Mouse (Mus musculus) C2C12 (cell line): Measurements from ENCODE around the gene Spata2l.

Source experiments
- CTCF ChIP-seq: IDR thresholded peaks from one replicate; pipeline ENCODE4 v1.5.1; 2011; ENCODE audit not compliant: control insufficient read depth, insufficient read depth, insufficient read length
- USF1 ChIP-seq: IDR thresholded peaks from one replicate; pipeline ENCODE4 v1.6.1; 2011; ENCODE audit warnings: low read depth, mild to moderate bottlenecking, control low read depth, moderate library complexity

GRCm38 (mm10) chr8:123211876-123212275, 24.2 kb downstream of the Spata2l start:
- TF ChIP-seq CTCF, result no peak
- no peak for TF ChIP-seq USF1
